Mouse (Mus musculus): Measurements from ENCODE around the gene Hnrnpm.
"Not testable (repeated sequence)": the region's sequence is repeated elsewhere in the genome, so short reads cannot be mapped to it uniquely, and the experiment has no call there.

Hnrnpm gene

DNA sequence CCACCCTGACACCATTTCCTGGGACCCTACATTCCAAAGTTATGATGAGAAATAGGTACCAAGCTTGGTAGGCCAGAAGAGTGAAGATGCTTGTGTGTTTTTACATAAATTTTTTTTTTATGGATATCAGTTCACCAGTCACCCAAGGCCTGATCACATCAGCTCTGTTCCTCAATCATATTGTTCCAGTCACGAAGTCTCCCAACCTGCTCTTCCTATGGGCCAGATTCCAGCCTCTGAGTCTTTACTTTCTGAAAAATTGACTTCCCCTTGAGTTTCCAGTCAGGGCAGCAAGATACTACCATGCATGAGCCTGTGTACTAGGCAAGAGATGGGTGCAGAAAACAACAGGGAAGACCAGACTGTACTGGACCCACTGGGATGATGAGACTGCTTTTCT is at the start of gene Hnrnpm:
TSS of gene Hnrnpm (minus strand) at position 101 of the 400 bp plus-strand sequence.
- no peak for DNase-seq

DNA sequence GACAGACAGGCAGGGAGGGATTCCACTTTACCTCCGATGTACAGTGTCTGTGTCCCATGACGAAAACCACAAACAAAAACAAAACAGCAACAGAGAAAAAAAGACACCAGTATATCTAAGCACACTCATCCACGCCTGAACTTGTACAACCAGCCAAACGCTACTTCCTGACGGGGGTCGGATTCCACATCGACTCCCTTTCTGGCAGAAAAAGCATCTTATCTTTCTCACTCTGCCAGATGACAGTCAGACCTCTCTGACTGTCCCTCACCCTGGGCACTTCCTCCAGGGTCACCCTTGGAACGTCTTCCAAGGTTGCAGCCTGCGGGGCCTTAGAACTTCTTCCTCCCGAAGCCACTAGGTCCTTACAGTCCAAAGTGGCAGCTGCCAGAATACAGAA is 46.9 kb upstream of the Hnrnpm start:
- DNase-seq = not testable (repeated sequence)

GRCm38 (mm10) chr17:33732556-33733083 is 46.0 kb upstream of the Hnrnpm start:
- DNase-seq = not testable (repeated sequence)

DNA sequence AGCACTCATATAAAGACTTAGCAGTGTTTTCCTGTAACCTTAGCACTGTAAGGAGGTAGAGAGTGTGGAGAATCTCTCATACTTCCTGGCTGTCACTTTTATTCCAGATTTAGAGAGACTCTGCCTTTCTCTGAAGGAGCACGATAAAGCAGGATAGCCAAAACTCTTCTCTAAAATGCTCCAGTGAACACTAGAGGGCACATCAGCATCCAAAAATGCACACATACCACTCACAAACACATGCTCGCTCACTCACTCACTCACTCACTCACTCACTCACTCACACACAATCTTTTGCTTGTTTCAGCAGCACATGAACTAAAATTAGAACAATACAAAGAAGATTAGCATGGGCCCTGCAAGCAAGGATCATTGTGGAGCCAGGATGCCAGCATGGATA is 42.6 kb upstream of the Hnrnpm start:
- DNase-seq = no peak

GRCm38 (mm10) chr17:33728396-33728795 is 41.7 kb upstream of the Hnrnpm start:
- DNase-seq = no peak

GRCm38 (mm10) chr17:33719736-33720378 is 33.2 kb upstream of the Hnrnpm start:
- no peak for DNase-seq

- DNase-seq = no peak
These were observed 32.5 kb upstream of the Hnrnpm start for GRCm38 (mm10) chr17:33718944-33719725.

DNA sequence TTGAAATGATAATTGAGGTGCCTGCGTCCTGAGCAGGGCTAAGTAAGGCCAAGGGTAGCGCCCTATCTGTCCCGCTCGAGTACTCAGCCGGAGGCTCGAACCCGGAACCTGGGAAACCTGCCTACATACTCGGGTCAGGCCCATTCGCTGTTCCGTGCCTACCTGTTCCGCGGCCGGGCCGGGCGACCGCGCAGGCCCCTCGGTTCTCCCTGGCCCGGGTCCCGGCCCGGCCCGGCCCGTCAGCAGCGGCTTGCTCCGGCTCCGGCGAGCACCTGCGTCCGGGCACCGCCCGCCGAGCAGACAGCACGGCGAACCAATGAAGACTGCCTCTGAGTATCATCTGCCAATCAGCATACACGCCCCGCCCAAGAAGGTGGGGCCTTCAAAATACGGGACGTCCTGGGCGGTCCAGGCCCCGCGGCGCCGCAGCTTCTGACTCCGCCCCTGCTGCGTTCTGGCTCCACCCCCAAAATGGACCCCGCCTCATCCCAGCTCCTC is 31.8 kb upstream of the Hnrnpm start, which contains the start of gene March2:
TSS of gene March2 (minus strand) at position 287 of the 498 bp plus-strand sequence.
- peak; percentile 97 to 98 for DNase-seq

GRCm38 (mm10) chr17:33717982-33718381 is 31.3 kb upstream of the Hnrnpm start:
- DNase-seq = no peak

DNA sequence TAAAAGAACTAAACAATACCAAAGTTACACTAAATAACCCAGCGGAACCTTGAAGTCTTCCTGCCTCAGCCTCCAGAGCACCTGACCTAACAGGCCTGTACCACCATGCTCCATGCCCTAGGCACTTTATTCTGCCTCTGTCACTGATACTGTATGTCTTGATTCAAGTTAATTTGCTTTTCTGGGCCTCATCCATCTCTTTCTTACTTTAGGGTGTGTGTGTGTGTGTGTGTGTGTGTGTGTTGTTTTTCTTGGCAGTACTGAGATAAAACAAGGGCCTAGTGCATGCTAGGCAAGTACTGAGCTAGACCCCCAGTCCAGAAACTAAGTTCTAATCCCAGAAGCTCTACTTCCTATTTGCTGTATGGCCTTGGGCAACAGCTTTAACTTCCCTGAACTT is 30.6 kb upstream of the Hnrnpm start:
- DNase-seq = no peak

DNA sequence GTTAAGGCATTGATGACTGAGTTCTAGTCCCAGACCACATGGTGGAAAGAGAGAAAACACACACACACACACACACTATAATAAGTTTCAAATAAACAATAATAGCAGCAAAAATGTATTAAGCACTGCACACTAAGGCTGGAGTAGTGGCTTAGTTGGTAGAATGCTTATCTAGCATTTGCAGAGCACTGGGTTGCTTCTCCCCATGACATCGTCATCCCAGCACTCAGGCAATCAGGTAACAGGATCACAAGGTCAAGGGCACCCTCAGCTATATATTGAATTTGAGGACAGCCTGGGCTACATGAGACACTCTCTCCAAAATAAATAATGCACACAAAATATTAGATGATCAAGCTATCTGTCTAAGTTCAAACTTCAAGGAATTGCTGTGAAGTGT is 28.1 kb upstream of the Hnrnpm start:
- DNase-seq = no peak

DNA sequence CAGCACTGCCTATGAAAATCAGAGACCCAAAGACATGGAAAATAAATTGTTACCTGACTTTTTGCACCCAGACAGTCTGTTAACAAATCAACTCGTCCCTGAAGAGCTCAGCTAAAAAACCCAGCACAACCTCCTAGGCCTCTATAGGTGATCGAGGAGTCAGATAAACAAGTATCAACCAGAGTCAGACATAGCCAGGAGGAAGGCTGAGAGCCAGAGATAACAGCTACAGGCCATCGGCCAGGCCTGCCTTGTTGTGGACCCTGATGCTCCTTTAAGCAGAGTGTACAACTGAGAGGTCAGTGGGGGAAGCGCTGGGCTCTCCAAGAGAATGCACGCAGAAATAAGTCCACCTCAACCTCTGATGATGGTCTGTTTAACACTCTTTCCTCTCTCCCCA is 26.6 kb upstream of the Hnrnpm start:
- no peak for DNase-seq

DNA sequence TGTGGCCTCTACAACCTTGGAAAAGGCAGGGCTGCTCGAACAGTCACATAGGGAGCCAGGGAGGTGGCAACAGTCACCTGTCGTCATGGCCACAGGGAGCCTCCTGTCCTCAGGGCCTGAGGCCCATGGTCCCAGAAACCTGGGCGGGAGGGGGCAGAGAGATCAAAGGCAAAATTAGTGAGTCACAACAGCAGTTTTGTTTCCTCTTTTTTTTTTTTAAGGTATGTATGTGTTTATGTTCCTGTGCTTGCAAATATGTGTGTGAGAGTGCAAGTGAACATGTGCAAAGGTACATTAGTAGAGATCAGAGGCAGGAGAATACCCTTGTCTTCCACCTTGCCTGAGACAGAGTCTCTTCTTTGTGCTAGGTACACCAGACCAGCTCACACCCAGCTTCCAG is 23.2 kb upstream of the Hnrnpm start:
- no peak for DNase-seq

GRCm38 (mm10) chr17:33703091-33703490 is 16.4 kb upstream of the Hnrnpm start:
- DNase-seq = no peak

GRCm38 (mm10) chr17:33702178-33702577 is 15.5 kb upstream of the Hnrnpm start:
- DNase-seq = no peak

- DNase-seq = no peak
These were observed 8.8 kb upstream of the Hnrnpm start for GRCm38 (mm10) chr17:33695471-33695870.

DNA sequence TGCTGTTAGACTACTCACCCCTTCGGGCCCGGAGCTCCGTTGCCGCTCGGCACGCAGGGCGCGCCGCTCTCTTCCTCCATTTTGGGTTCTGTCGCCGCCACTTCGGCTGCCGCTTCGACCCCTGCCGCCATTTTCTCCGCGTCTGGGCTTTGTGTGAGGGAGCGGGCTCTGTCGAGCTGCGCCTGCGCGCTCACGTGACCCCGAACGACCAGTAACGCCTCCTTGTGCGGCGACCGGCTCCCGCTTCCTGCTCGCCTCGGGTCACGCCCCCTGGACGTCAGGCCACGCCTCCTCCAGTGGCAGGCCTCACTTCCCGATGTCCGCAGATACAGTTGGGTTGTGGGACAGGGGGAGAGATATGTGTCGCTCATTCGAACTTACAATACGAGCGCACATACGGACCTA is 1.4 kb downstream of the Hnrnpm start:
- peak; percentile 99 to 100 for DNase-seq

DNA sequence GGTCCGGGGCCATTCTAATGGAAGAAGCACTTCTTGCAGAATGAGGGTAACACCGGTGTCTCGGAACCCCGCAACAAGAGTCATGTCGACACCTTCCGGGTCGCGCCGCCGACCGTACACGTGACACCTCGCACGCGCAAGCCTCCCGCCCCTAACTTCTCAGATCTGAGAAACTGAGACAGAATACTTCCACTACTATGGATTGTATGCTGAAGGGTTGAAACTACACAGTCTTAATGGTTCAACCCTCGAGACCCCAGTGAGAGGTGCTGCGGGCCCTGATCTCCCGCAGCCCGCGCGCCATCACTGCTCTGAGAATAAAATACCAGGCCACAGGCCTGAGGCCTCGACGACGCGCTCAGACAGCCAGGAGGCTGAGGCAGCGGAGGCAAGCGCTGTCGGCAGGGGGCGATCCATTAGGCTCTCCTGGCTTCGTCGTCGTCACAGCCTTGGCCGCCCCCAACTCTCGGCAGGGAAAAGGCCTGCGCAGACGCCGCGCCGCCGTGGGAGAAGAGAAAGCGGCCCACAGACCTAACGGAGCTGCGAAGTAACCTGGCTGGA is 1.9 kb downstream of the Hnrnpm start:
- peak; percentile 85 to 87 for DNase-seq

DNA sequence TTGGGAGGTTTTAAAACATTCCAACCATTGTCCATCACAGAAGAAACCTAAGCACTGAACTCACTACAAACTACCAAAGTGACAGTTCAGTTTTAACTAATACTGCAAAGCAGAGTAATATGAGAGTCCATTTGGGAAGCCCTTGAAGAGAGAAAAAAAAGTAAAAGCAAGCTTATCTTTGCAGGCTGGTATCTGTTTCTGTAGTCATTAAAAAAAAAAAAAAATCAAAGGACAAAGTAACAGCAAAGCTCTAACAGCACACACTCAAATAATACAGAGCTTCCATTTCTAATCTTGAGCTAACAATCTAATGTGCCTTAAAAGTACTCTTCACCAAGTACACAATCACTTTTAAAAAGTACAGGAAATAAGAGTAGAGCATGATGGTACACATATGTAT is 4.9 kb downstream of the Hnrnpm start:
- DNase-seq = no peak

- no peak for DNase-seq
These were observed 7.9 kb downstream of the Hnrnpm start for GRCm38 (mm10) chr17:33678771-33679170.

- DNase-seq = no peak
These were observed 10.6 kb downstream of the Hnrnpm start for GRCm38 (mm10) chr17:33676086-33676485.

- peak; percentile 24 to 38 for DNase-seq
These were observed 11.2 kb downstream of the Hnrnpm start for GRCm38 (mm10) chr17:33675452-33675851.

DNA sequence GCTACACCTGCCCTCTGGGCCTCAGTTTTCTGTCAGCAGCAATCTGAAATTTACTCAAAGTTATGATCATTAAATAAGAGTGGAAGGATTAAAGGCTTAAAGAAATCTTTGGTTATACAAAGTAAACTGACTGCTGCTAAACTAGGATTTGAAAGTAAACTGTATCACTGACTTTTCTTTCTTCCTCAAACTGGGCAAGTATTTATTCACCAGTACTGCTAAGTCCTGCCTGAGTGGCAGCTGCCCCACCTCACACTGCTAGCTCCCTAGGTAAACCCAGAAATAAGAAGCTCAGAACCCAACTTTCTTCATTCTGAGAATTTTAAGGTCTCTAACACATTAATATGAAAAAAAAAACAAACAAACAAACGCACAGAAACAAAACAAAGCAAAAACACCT is 12.8 kb downstream of the Hnrnpm start:
- no peak for DNase-seq

GRCm38 (mm10) chr17:33669681-33670080 is 17.0 kb downstream of the Hnrnpm start:
- no peak for DNase-seq

Measured in cerebellum, postnatal 10 days (tissue).